Mouse (Mus musculus) E14TG2a.4 (cell line): ENCODE data around the gene Ints5.

ENCODE experiments used
- H3K27me3 ChIP-seq: 2 replicates; pipeline ENCODE4 v1.6.1; 2014; ENCODE audit warnings: low read length, control low read depth; ENCODE audit not compliant: insufficient read depth
- H3K36me3 ChIP-seq: 2 replicates; pipeline ENCODE4 v1.6.1; 2014; ENCODE audit warnings: low read length, control low read depth; ENCODE audit not compliant: insufficient read depth
- H3K4me1 ChIP-seq: replicated peaks from 2 replicates; pipeline ENCODE4 v1.6.1; 2014; ENCODE audit warnings: low read depth, low read length, control low read depth
- H3K4me3 ChIP-seq: replicated peaks from 2 replicates; pipeline ENCODE4 v1.5.1; 2014; ENCODE audit warnings: mild to moderate bottlenecking, low read length
- H3K9me3 ChIP-seq: 2 replicates; pipeline ENCODE4 v1.6.1; 2014; ENCODE audit warnings: low read length, control low read depth
- CTCF ChIP-seq: conservative IDR thresholded peaks from 2 replicates; pipeline ENCODE4 v1.5.1; 2014; ENCODE audit warnings: low read length
- NANOG ChIP-seq: IDR thresholded peaks from 2 replicates; pipeline ENCODE4 v1.6.1; 2014; ENCODE audit warnings: borderline replicate concordance, low read length, mixed read lengths
- POU5F1 ChIP-seq: IDR thresholded peaks from 2 replicates; pipeline ENCODE4 v1.6.1; 2014; ENCODE audit warnings: low read length, borderline replicate concordance

The Ints5 gene

DNA sequence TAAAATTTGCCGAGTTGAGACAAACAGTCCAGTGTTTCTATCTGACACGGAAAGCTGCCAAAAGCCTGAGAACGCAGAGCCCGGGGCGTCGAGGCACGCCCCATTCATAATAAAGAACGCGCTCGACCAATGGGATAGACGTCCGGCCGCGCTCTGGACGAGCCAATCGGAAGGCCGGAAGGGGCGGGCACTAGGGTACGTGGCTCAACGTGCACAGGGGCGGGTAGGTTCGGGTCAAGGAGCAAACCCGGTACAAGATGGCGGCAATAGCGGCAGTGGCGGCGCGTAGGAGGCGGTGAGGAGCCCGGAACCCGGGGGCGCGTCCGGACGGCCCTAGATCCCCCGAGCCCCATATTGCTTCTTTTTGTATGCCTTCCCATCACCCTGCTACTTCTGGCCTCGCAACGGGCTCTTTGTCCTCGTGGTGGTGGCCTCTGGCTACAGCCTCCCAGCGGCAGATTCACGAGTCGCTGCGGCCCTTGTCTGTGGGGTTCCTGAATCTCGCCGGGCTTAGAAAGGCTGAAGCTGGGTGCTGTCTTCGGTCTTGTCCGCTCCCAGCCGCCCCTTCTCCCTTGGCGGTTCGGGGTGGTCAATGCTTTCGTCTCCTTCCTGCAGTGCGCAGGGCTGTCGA lies 5.2 kb downstream of the Ints5 start, which contains the start of gene Ganab:
Gene Ganab (plus strand): TSS at position 207 of the 631 bp plus-strand sequence.
- Histone ChIP-seq H3K27me3 (no peaks in the 10 kb centered on the region), H3K9me3 (no peaks in the 10 kb centered on the region), H3K36me3 (peaks cover 73% of the 10 kb centered on the region), H3K4me3 (peak within 1 kb of the TSS; percentile 100), H3K4me1 (peaks cover 68% of the 10 kb centered on the region)
- no peak for TF ChIP-seq CTCF
- TF ChIP-seq POU5F1: no peak

DNA sequence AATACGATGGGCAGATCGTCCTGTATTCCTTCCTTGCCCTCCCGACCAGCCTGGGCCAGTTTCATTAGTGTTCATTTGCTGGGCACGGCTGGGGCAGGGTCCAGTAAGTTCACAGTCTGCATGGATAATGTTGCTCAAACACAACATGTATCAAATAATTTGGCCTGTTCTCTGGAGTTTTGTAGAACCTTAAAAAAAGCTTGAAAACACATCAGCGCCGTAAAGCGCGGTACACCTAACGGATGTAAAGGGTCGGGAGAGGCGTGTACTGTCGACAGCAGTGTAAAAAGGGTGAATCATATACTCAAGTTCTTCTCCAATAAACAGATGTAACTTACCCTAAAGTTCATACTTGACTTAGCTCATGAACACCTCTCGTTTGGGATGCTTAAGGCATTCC lies 5.8 kb downstream of the Ints5 start:
- H3K36me3 ChIP-seq: peaks cover 79% of the 10 kb centered on the region
- peak overlapping the region; percentile 100 for H3K4me3 ChIP-seq
- no peaks in the 10 kb centered on the region for H3K27me3 ChIP-seq
- no peak for TF ChIP-seq POU5F1
- TF ChIP-seq NANOG: no peak
- TF ChIP-seq CTCF: no peak
- H3K4me1 ChIP-seq: peaks cover 65% of the 10 kb centered on the region
- no peaks in the 10 kb centered on the region for H3K9me3 ChIP-seq

- TF ChIP-seq POU5F1 (no peak), NANOG (no peak), CTCF (no peak)
- Histone ChIP-seq H3K9me3 (no peaks in the 10 kb centered on the region), H3K36me3 (peaks cover 83% of the 10 kb centered on the region)
These were observed 6.3 kb downstream of the Ints5 start for GRCm38 (mm10) chr19:8899079-8899478.

GRCm38 (mm10) chr19:8903412-8903811 lies 10.6 kb downstream of the Ints5 start:
- no peaks in the 10 kb centered on the region for H3K27me3 ChIP-seq
- peaks cover 27% of the 10 kb centered on the region for H3K4me1 ChIP-seq
- no peak for TF ChIP-seq POU5F1
- no peak for TF ChIP-seq CTCF
- no peak for TF ChIP-seq NANOG
- H3K9me3 ChIP-seq: no peaks in the 10 kb centered on the region
- H3K4me3 ChIP-seq: no peak overlapping the region
- peaks cover 93% of the 10 kb centered on the region for H3K36me3 ChIP-seq

More at GRCm38 (mm10) chr19:8899079-8899478, 6.3 kb downstream of the Ints5 start:
- H3K4me1 ChIP-seq: peaks cover 60% of the 10 kb centered on the region
- no peaks in the 10 kb centered on the region for H3K27me3 ChIP-seq
- H3K4me3 ChIP-seq: peak overlapping the region; percentile 100

GRCm38 (mm10) chr19:8908531-8908930 lies 15.7 kb downstream of the Ints5 start:
- H3K4me1 ChIP-seq: peaks cover 11% of the 10 kb centered on the region
- TF ChIP-seq CTCF (no peak), POU5F1 (no peak), NANOG (no peak)
- H3K27me3 ChIP-seq: no peaks in the 10 kb centered on the region

DNA sequence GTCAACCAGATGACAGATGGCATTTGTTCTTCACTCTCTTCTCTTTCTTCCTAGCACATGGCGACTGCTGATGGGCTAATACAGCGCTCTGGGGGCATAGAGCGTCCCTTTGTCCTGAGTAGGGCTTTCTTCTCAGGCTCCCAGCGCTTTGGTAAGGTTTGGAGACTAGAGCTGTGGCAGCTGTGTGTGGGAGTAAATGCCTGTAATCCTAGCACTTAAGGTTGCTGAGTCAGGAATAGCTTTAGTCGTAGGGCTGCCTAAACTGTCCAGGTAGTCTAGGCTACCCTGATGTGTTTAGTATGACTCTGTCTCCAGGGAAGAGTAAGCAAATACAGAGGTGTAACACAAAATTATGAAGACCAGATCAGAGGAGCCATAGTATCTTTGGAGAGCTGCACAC lies 19.0 kb downstream of the Ints5 start:
- Histone ChIP-seq H3K36me3 (peaks cover 100% of the 10 kb centered on the region), H3K27me3 (no peaks in the 10 kb centered on the region), H3K4me1 (peaks cover 14% of the 10 kb centered on the region), H3K4me3 (no peak overlapping the region), H3K9me3 (no peaks in the 10 kb centered on the region)
- TF ChIP-seq CTCF (no peak), POU5F1 (no peak), NANOG (no peak)

More at GRCm38 (mm10) chr19:8908531-8908930, 15.7 kb downstream of the Ints5 start:
- Histone ChIP-seq H3K36me3 (peaks cover 98% of the 10 kb centered on the region), H3K4me3 (no peak overlapping the region), H3K9me3 (no peaks in the 10 kb centered on the region)

DNA sequence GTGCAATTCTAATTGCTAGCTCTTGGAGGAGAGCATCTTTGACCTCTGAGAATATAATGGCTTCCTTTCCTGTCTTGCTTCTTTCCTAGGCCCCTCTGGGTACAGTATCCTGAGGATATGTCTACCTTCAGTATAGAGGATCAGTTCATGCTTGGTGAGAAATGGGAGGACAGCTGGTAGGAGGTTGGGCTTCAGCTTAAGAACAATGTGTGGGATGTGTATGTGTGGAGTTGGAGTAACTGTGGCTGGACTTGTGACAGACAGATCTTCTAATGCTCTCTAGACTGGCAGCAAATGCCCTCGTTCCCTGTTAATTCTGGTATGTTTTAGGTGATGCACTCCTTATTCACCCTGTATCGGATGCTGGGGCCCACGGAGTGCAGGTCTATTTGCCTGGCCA lies 21.4 kb downstream of the Ints5 start:
- TF ChIP-seq CTCF (no peak), POU5F1 (no peak), NANOG (no peak)
- no peaks in the 10 kb centered on the region for H3K27me3 ChIP-seq
- no peaks in the 10 kb centered on the region for H3K9me3 ChIP-seq
- no peak overlapping the region for H3K4me3 ChIP-seq
- peaks cover 80% of the 10 kb centered on the region for H3K36me3 ChIP-seq
- H3K4me1 ChIP-seq: peaks cover 28% of the 10 kb centered on the region

GRCm38 (mm10) chr19:8919000-8919399 lies 26.2 kb downstream of the Ints5 start:
- H3K36me3 ChIP-seq: peaks cover 47% of the 10 kb centered on the region
- H3K27me3 ChIP-seq: no peaks in the 10 kb centered on the region
- peaks cover 42% of the 10 kb centered on the region for H3K4me1 ChIP-seq
- H3K9me3 ChIP-seq: no peaks in the 10 kb centered on the region
- H3K4me3 ChIP-seq: no peak overlapping the region
- TF ChIP-seq POU5F1 (no peak), CTCF (no peak), NANOG (no peak)

- Histone ChIP-seq H3K9me3 (no peaks in the 10 kb centered on the region), H3K4me1 (peaks cover 42% of the 10 kb centered on the region), H3K27me3 (no peaks in the 10 kb centered on the region), H3K36me3 (peaks cover 41% of the 10 kb centered on the region), H3K4me3 (peak overlapping the region; percentile 93)
- TF ChIP-seq POU5F1: no peak
- TF ChIP-seq CTCF: no peak
- no peak for TF ChIP-seq NANOG
These were observed 26.9 kb downstream of the Ints5 start for GRCm38 (mm10) chr19:8919684-8920072.
